Mouse (Mus musculus) megakaryocyte, embryonic 14.5 days (primary cell): ENCODE results near the gene Gapdhs.

Experiments used
- FLI1 ChIP-seq: IDR thresholded peaks from 2 replicates; pipeline ENCODE4 v1.6.1; 2012; ENCODE audit warnings: low read length, inconsistent platforms, mixed read lengths
- GATA1 ChIP-seq: IDR thresholded peaks from 3 replicates; pipeline ENCODE4 v1.6.1; 2012; ENCODE audit warnings: mixed read lengths, low read length, inconsistent platforms, borderline replicate concordance

DNA sequence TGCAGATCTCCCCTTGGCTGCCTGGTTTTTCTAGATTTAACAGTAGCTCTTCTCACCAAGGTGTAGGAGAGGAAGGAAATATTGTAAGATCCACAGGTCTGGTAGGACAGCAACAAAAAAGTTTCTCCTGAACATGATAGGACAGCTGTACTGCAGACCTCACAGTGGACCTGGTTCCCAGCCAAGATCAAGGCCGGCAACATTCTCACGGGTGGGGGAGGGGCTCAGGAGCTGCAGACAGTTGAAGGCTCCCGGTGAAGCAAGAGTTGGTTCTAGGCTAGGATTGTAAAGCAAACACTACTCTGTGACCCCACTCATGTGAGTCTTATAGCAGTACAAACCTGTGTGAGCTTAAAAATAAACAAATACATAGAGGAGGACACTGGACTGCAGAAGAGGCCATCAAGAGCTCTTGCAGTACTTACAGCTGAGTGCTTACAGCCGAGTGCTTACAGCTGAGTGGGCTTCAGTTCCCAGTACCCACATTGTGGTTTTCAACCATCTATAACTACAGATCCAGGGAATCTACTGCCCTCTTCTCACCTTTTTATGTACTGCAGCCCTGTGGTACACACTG lies 629 bp upstream of the Gapdhs start:
- TF ChIP-seq GATA1: no peak
- TF ChIP-seq FLI1: no peak
